ENCODE assay signal across 27 mouse cellular contexts in genomic region chr4:87712691-87713090, GRCm38 (mm10).
DNase-seq lines count a peak whose midpoint lies in the region; ATAC-seq and TF ChIP-seq lines count a peak whose summit lies in the region.
"Had no signal": no experiment of that assay in that cellular context is flagged by ENCODE, and none has a peak within 500 bp of the region (broad histone marks: within the 10 kb centered on the region; RNA-seq: fewer than 3 reads in every experiment).

No protein-coding gene starts in this region.

- ATAC-seq in kidney, embryonic 16.5 days (ENCODE audit: low FRiP score, low TSS enrichment) = no peak
- ATAC-seq in lung, embryonic 15.5 days (ENCODE audit: borderline replicate concordance, extremely low read depth, low FRiP score, low TSS enrichment) = peak; percentile 90
- ATAC-seq in neural tube, embryonic 15.5 days (ENCODE audit: low FRiP score) = no peak
- ATAC-seq: CD4-positive, CD25-positive, alpha-beta regulatory T cell, adult 4 months; forebrain, embryonic 13.5 days; intestine, embryonic 16.5 days; midbrain, embryonic 15.5 days had no signal

- peak overlapping the region; percentile 30; the same call in 1 of the 2 replicates for H3K27ac ChIP-seq in kidney, embryonic 16.5 days (ENCODE audit: low read length)
- H3K27ac ChIP-seq in lung, embryonic 15.5 days = peak overlapping the region; percentile 38
- no peak overlapping the region for H3K27ac ChIP-seq in neural tube, embryonic 15.5 days (replicated peaks)
- H3K27ac ChIP-seq: embryonic facial prominence, embryonic 15.5 days; forebrain, embryonic 13.5 days; hindbrain, embryonic 13.5 days; liver, embryonic 14.5 days; macrophage; midbrain, embryonic 15.5 days; neural tube, embryonic 12.5 days had no signal

- no peaks in the 10 kb centered on the region for H3K9me3 ChIP-seq in kidney, embryonic 16.5 days (ENCODE audit: low read length)
- H3K9me3 ChIP-seq in lung, embryonic 15.5 days = no peaks in the 10 kb centered on the region
- H3K9me3 ChIP-seq in neural tube, embryonic 15.5 days (replicated peaks) = no peaks in the 10 kb centered on the region
- H3K9me3 ChIP-seq: embryonic facial prominence, embryonic 15.5 days; forebrain, embryonic 13.5 days; hindbrain, embryonic 13.5 days; midbrain, embryonic 15.5 days; neural tube, embryonic 12.5 days had no signal

- no peak overlapping the region for H3K4me3 ChIP-seq in kidney, embryonic 16.5 days (ENCODE audit: low read length)
- no peak overlapping the region for H3K4me3 ChIP-seq in lung, embryonic 15.5 days
- no peak overlapping the region for H3K4me3 ChIP-seq in myocyte
- H3K4me3 ChIP-seq in neural tube, embryonic 15.5 days (replicated peaks) = no peak overlapping the region
- H3K4me3 ChIP-seq: embryonic facial prominence, embryonic 15.5 days; forebrain, embryonic 13.5 days; hindbrain, embryonic 13.5 days; midbrain, embryonic 15.5 days; neural tube, embryonic 12.5 days had no signal

- no peak overlapping the region for H3K4me2 ChIP-seq in kidney, embryonic 16.5 days (replicated peaks; ENCODE audit: low read depth, low read length)
- no peak overlapping the region for H3K4me2 ChIP-seq in lung, embryonic 15.5 days
- H3K4me2 ChIP-seq in myocyte (ENCODE audit: low read depth) = no peak overlapping the region
- no peak overlapping the region for H3K4me2 ChIP-seq in neural tube, embryonic 15.5 days
- H3K4me2 ChIP-seq: embryonic facial prominence, embryonic 15.5 days; forebrain, embryonic 13.5 days; heart, embryonic 11.5 days; hindbrain, embryonic 13.5 days; midbrain, embryonic 15.5 days; neural tube, embryonic 12.5 days had no signal

- H3K79me2 ChIP-seq in myocyte (ENCODE audit: control insufficient read depth, insufficient read depth) = no peaks in the 10 kb centered on the region

- DNase-seq in kidney, adult 18-20 months = no peak
- DNase-seq in lung, postnatal 10 days = peak; percentile 57
- no peak for DNase-seq in urinary bladder, postnatal 36 days (ENCODE audit: low spot score in 2 of 2)
- DNase-seq: adrenal gland, postnatal 25 days; cerebellum, adult 11-12 months; cerebellum, adult 9-11 months; embryo, embryonic 11 days; gastrocnemius, postnatal 25 days; heart, adult 18-20 months; heart, postnatal 36 days; kidney, postnatal 10 days; liver; thymus, postnatal 14 days had no signal

- WGBS in kidney, embryonic 16.5 days = 43% methylated on average over 2 of the region's 2 CpGs
- WGBS in lung, embryonic 15.5 days = 34% methylated on average over 2 of the region's 2 CpGs
- 55% methylated on average over 2 of the region's 2 CpGs for WGBS in neural tube, embryonic 15.5 days

- no peaks in the 10 kb centered on the region for H3K36me3 ChIP-seq in kidney, embryonic 16.5 days (ENCODE audit: insufficient read depth, low read length)
- no peaks in the 10 kb centered on the region for H3K36me3 ChIP-seq in lung, embryonic 15.5 days
- no peaks in the 10 kb centered on the region for H3K36me3 ChIP-seq in myocyte (ENCODE audit: control insufficient read depth, insufficient read depth)
- no peaks in the 10 kb centered on the region for H3K36me3 ChIP-seq in neural tube, embryonic 15.5 days
- H3K36me3 ChIP-seq: embryonic facial prominence, embryonic 15.5 days; hindbrain, embryonic 13.5 days; midbrain, embryonic 15.5 days; neural tube, embryonic 12.5 days had no signal

- no peaks in the 10 kb centered on the region for H3K27me3 ChIP-seq in kidney, embryonic 16.5 days (ENCODE audit: insufficient read depth, low read length)
- no peaks in the 10 kb centered on the region for H3K27me3 ChIP-seq in lung, embryonic 15.5 days
- no peaks in the 10 kb centered on the region for H3K27me3 ChIP-seq in myocyte (ENCODE audit: control insufficient read depth, insufficient read depth, insufficient read length)
- no peaks in the 10 kb centered on the region for H3K27me3 ChIP-seq in neural tube, embryonic 15.5 days (replicated peaks)
- H3K27me3 ChIP-seq: embryonic facial prominence, embryonic 15.5 days; forebrain, embryonic 13.5 days; midbrain, embryonic 15.5 days; neural tube, embryonic 12.5 days had no signal

- TF ChIP-seq POLR2A in myocyte (IDR thresholded peaks at IDR 0.05; ENCODE audit: insufficient read length, low read depth) = no peak

- H3K4me1 ChIP-seq in kidney, embryonic 16.5 days (ENCODE audit: insufficient read depth, low read length) = peaks cover 16% of the 10 kb centered on the region
- peaks cover 8% of the 10 kb centered on the region for H3K4me1 ChIP-seq in lung, embryonic 15.5 days
- H3K4me1 ChIP-seq in neural tube, embryonic 15.5 days = peaks cover 8% of the 10 kb centered on the region; the same call in 1 of the 2 replicates
- H3K4me1 ChIP-seq: embryonic facial prominence, embryonic 15.5 days had no signal

- H3ac ChIP-seq in myocyte (ENCODE audit: control insufficient read depth, insufficient read length) = no peak overlapping the region

- H3K9ac ChIP-seq in kidney, embryonic 16.5 days (replicated peaks; ENCODE audit: low read length) = no peak overlapping the region
- H3K9ac ChIP-seq in lung, embryonic 15.5 days = no peak overlapping the region
- no peak overlapping the region for H3K9ac ChIP-seq in neural tube, embryonic 15.5 days (replicated peaks)
- H3K9ac ChIP-seq: embryonic facial prominence, embryonic 15.5 days; forebrain, embryonic 13.5 days; hindbrain, embryonic 13.5 days; liver, embryonic 14.5 days; midbrain, embryonic 15.5 days; neural tube, embryonic 12.5 days had no signal

TF ChIP-seq in myocyte, 11 proteins besides CTCF, POLR2A, EP300 and RAD21:
- no peak for TF ChIP-seq POLR2AphosphoS2 (IDR thresholded peaks at IDR 0.05; ENCODE audit: insufficient read length, low read depth)
- TF ChIP-seq MYOD1 (IDR thresholded peaks at IDR 0.05; ENCODE audit: control insufficient read depth in 1 of 3, insufficient read length in 2 of 3, low read depth in 2 of 3) = peak in 2 of 3 experiments; percentile 25 to 63
TF ChIP-seq in myocyte: peak in this region for 1.
